Mouse (Mus musculus) forebrain, embryonic 12.5 days (tissue): ENCODE results near the gene Olig3. TPM values are rescaled to one million over a fixed set of nuclear protein-coding genes. Genes with fewer than 3 reads are reported as not detected.
"Not testable (repeated sequence)": the region's sequence is repeated elsewhere in the genome, so short reads cannot be mapped to it uniquely, and the experiment has no call there.

Experiments used
- ATAC-seq: fragments of 200-750 bp; cut with Nextera tagmentation; 2 replicates; pipeline ENCODE4 v1.8.0; 2017; ENCODE audit warnings: moderate TSS enrichment; ENCODE audit not compliant: low FRiP score
- H3K27ac ChIP-seq: fragments of 300-500 bp; sonication (generic); 2 replicates; pipeline ENCODE4 v1.5.1; 2016; ENCODE audit warnings: mild to moderate bottlenecking
- H3K27me3 ChIP-seq: fragments of 300-500 bp; sonication (generic); 2 replicates; pipeline ENCODE4 v1.6.1; 2016; ENCODE audit warnings: mild to moderate bottlenecking
- H3K36me3 ChIP-seq: fragments of 300-500 bp; sonication (generic); replicated peaks from 2 replicates; pipeline ENCODE4 v1.6.1; 2016; ENCODE audit warnings: mild to moderate bottlenecking
- H3K4me1 ChIP-seq: fragments of 300-500 bp; sonication (generic); 2 replicates; pipeline ENCODE4 v1.6.1; 2016
- H3K4me2 ChIP-seq: fragments of 300-500 bp; sonication (generic); 2 replicates; pipeline ENCODE4 v1.6.1; 2016; ENCODE audit warnings: mild to moderate bottlenecking, moderate library complexity
- H3K4me3 ChIP-seq: fragments of 300-500 bp; sonication (generic); replicated peaks from 2 replicates; pipeline ENCODE4 v1.5.1; 2016; ENCODE audit warnings: mild to moderate bottlenecking
- H3K9ac ChIP-seq: fragments of 300-500 bp; sonication (generic); 2 replicates; pipeline ENCODE4 v1.6.1; 2016; ENCODE audit warnings: mild to moderate bottlenecking
- H3K9me3 ChIP-seq: fragments of 300-500 bp; sonication (generic); 2 replicates; pipeline ENCODE4 v1.6.1; 2016
- WGBS: fragments of 180-500 bp; shearing (Covaris S2); methylation state at CpG from one replicate; pipeline ENCODE4 v1.1.7; 2016; 5-methylcytosine and 5-hydroxymethylcytosine counted together
- polyA plus RNA-seq: library from polyadenylated mRNA; unstranded; fragments of >200 nt; fragmentation: Nextera tagmentation; extraction: Ambion mirVana; gene quantifications from 2 replicates; pipeline ENCODE4 v1.2.1, GENCODE M21; 2016

Olig3 gene
- polyA plus RNA-seq, 1 experiment from 2014 or later = 34.3 TPM

DNA sequence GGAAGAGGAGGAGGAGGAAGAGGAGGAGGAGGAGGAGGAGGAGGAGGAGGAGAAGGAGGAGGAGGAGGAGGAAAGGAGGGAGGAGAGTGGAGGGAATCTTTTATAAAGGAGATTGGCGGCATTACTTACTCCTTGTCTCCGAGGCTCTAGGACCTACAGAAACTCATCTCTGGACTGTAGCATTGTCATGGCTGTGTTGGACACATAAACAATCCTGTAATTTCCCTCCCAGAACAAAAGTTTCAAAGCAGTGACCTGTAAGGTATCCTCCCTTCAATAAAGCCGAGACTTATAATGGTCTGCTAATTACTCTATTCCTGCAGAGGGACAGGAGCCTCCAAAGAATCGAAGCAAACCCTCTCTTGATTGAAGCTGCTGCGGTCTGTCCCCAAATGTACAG lies 7.0 kb downstream of the Olig3 start:
- H3K4me2 ChIP-seq = peak overlapping the region; percentile 37; the same call in 1 of the 2 replicates
- H3K27me3 ChIP-seq = peaks cover 85% of the 10 kb centered on the region
- no peak overlapping the region for H3K27ac ChIP-seq
- WGBS = 2% methylated on average over 5 of the region's 5 CpGs
- ATAC-seq = no peak
- H3K36me3 ChIP-seq = no peaks in the 10 kb centered on the region
- no peaks in the 10 kb centered on the region for H3K9me3 ChIP-seq
- no peak overlapping the region for H3K9ac ChIP-seq
- peaks cover 16% of the 10 kb centered on the region; the same call in 1 of the 2 replicates for H3K4me1 ChIP-seq
- peak overlapping the region; percentile 12; the same call in 1 of the 2 replicates for H3K4me3 ChIP-seq

GRCm38 (mm10) chr10:19369143-19369542 lies 12.8 kb downstream of the Olig3 start:
- no peak overlapping the region for H3K9ac ChIP-seq
- no peak for ATAC-seq
- peaks cover 45% of the 10 kb centered on the region for H3K27me3 ChIP-seq
- H3K4me2 ChIP-seq = no peak overlapping the region
- H3K9me3 ChIP-seq = no peaks in the 10 kb centered on the region
- 91% methylated on average over 9 of the region's 9 CpGs for WGBS
- no peaks in the 10 kb centered on the region for H3K36me3 ChIP-seq
- no peak overlapping the region for H3K4me3 ChIP-seq
- H3K4me1 ChIP-seq = peaks cover 23% of the 10 kb centered on the region
- no peak overlapping the region for H3K27ac ChIP-seq

- 74% methylated on average over 3 of the region's 3 CpGs for WGBS
- no peak for ATAC-seq
- peaks cover 36% of the 10 kb centered on the region for H3K27me3 ChIP-seq
- H3K4me3 ChIP-seq = no peak overlapping the region
- H3K36me3 ChIP-seq = no peaks in the 10 kb centered on the region
- H3K9ac ChIP-seq = no peak overlapping the region
- H3K4me2 ChIP-seq = no peak overlapping the region
- H3K4me1 ChIP-seq = peaks cover 25% of the 10 kb centered on the region
- H3K27ac ChIP-seq = no peak overlapping the region
- no peaks in the 10 kb centered on the region for H3K9me3 ChIP-seq
These were observed 13.8 kb downstream of the Olig3 start for GRCm38 (mm10) chr10:19370146-19370545.

DNA sequence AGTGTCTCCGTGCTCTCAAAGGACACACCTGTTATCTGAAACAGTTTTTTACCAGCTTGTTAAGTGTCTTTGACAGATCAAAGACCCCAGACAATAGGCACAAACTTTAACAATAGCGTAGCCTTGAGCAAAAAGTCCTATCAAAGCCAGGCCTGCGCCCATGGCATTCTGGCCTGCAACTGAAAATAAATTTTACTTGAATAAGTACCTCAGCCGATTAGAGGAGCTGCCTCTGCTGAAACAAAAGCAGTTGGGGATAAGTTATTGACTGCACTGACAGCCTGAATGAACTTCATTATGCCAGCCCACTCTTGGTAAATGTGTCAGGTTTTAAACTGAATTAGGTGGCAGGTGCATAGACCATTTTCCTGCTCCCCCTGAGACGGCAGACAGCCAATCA lies 15.9 kb downstream of the Olig3 start:
- H3K4me1 ChIP-seq = peaks cover 25% of the 10 kb centered on the region
- H3K27ac ChIP-seq = no peak overlapping the region
- no peaks in the 10 kb centered on the region for H3K9me3 ChIP-seq
- no peaks in the 10 kb centered on the region for H3K36me3 ChIP-seq
- H3K4me3 ChIP-seq = no peak overlapping the region
- ATAC-seq = no peak; the same call in 1 of the 2 replicates
- H3K9ac ChIP-seq = no peak overlapping the region
- H3K27me3 ChIP-seq = peaks cover 16% of the 10 kb centered on the region
- WGBS = 23% methylated on average over 5 of the region's 5 CpGs
- no peak overlapping the region for H3K4me2 ChIP-seq

DNA sequence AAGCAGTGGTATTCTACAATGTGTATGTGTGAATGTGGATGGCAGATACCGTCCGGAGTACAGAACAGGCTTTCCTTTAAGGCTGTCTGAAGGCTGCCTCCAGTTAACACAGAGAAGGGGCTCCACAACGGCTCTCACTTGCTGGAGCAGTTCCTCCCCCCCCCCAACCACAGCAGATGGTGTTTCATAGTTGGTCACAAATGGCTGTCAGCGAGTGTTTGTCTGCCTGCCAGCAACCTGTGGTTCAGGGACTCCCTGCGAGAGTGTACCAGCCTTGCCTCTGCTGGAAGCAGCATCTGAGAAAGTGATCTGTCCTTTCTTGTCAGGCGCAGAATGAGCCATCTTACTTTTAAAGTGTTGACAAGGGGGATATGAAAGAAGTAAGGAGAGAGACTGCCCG lies 17.5 kb downstream of the Olig3 start:
- Histone ChIP-seq H3K4me3 (no peak overlapping the region), H3K36me3 (no peaks in the 10 kb centered on the region), H3K27ac (no peak overlapping the region), H3K9me3 (peaks cover under 1% of the 10 kb centered on the region; the same call in 1 of the 2 replicates), H3K27me3 (peaks cover 14% of the 10 kb centered on the region), H3K4me1 (peaks cover 25% of the 10 kb centered on the region), H3K4me2 (no peak overlapping the region), H3K9ac (no peak overlapping the region)
- 42% methylated on average over 7 of the region's 7 CpGs for WGBS
- ATAC-seq = peak; percentile 61; the same call in 1 of the 2 replicates

DNA sequence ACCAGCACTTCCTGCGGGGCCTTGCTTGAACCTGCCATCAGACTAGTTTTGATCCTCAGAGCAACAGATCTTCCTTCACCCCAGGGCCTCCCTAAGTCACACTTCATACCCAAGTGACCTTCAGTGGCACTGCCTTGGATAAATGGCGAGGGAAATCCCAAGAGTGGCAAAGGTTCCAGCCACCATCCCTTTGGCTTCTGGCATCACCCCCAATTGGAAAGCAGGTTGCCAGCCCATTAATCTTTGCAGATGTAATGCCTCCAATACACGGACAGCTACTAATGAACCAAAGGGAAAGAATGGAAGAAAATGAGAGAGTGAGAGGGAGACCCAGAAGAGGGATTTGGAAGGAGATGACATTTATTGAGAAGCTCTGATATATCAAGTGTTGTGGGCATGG lies 18.0 kb downstream of the Olig3 start:
- Histone ChIP-seq H3K4me3 (no peak overlapping the region), H3K9me3 (peaks cover 6% of the 10 kb centered on the region; the same call in 1 of the 2 replicates), H3K27ac (no peak overlapping the region), H3K9ac (no peak overlapping the region), H3K4me1 (peaks cover 25% of the 10 kb centered on the region), H3K36me3 (no peaks in the 10 kb centered on the region), H3K27me3 (peaks cover 9% of the 10 kb centered on the region), H3K4me2 (no peak overlapping the region)
- ATAC-seq = no peak
- WGBS = 73% methylated on average over 3 of the region's 3 CpGs

GRCm38 (mm10) chr10:19375838-19376237 lies 19.5 kb downstream of the Olig3 start:
- H3K9ac ChIP-seq = no peak overlapping the region

DNA sequence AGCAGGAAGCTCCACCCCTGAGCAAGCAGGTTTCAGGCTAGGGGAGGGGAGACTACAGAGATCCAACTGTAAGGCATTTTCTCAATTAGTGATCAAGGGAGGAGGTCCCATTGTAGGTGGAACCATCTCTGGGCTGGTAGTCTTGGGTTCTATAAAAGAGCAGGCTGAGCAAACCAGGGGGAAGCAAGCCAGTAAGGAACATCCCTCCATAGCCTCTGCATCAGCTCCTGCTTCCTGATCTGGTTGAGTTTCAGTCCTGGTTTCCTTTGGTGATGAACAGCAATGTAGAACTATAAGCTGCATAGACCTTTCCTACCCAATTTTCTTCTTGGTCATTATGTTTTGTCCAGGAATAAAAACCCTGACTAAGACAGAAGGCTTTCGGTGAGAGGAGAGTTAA lies 24.6 kb downstream of the Olig3 start:
- not testable (repeated sequence) for H3K9ac ChIP-seq, H3K36me3 ChIP-seq, H3K4me1 ChIP-seq, H3K9me3 ChIP-seq, H3K27me3 ChIP-seq, H3K27ac ChIP-seq, H3K4me2 ChIP-seq, ATAC-seq, H3K4me3 ChIP-seq
- WGBS = 93% methylated on average over 1 of the region's 1 CpGs

More at GRCm38 (mm10) chr10:19375838-19376237, 19.5 kb downstream of the Olig3 start:
- no peak for ATAC-seq
- no peak overlapping the region for H3K4me3 ChIP-seq
- H3K4me2 ChIP-seq = no peak overlapping the region
- peaks cover 25% of the 10 kb centered on the region for H3K4me1 ChIP-seq
- no peaks in the 10 kb centered on the region for H3K36me3 ChIP-seq
- no peak overlapping the region for H3K27ac ChIP-seq
- 95% methylated on average over 2 of the region's 2 CpGs for WGBS
- H3K9me3 ChIP-seq = peaks cover 8% of the 10 kb centered on the region; the same call in 1 of the 2 replicates
- peaks cover 5% of the 10 kb centered on the region; the same call in 1 of the 2 replicates for H3K27me3 ChIP-seq

DNA sequence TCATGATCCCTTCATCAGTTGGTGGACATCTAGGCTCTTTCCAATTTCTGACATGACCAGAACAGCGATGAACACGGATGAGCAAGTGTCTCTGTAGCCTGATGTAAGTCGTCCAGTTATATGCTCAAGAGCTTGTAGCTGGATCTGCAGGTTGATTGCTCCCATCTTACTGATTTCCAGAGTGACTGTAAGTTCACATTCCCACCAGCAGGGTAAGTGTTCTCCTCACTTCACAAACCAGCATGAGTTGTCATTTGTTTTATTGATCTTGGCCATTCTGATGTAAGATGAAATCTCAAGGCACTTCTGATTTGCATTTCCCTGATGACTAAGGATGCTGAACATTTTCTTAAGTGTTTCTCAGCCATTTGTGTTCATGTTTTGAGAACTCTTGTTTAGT lies 27.8 kb downstream of the Olig3 start:
- H3K4me1 ChIP-seq = no peaks in the 10 kb centered on the region
- H3K4me2 ChIP-seq = no peak overlapping the region
- H3K4me3 ChIP-seq = no peak overlapping the region
- H3K36me3 ChIP-seq = no peaks in the 10 kb centered on the region
- no peak for ATAC-seq
- no peak overlapping the region for H3K27ac ChIP-seq
- H3K27me3 ChIP-seq = no peaks in the 10 kb centered on the region
- 0 out of 2 replicates have a peak, but pooled peaks cover 4% of the 10 kb centered on the region for H3K9me3 ChIP-seq
- H3K9ac ChIP-seq = no peak overlapping the region
- 88% methylated on average over 3 of the region's 3 CpGs for WGBS

- H3K4me1 ChIP-seq = peaks cover 8% of the 10 kb centered on the region
- no peaks in the 10 kb centered on the region for H3K9me3 ChIP-seq
- H3K27ac ChIP-seq = no peak overlapping the region
- ATAC-seq = no peak
- H3K9ac ChIP-seq = no peak overlapping the region
- WGBS = 79% methylated on average over 4 of the region's 4 CpGs
- H3K36me3 ChIP-seq = no peaks in the 10 kb centered on the region
- no peak overlapping the region for H3K4me3 ChIP-seq
- no peak overlapping the region for H3K4me2 ChIP-seq
- H3K27me3 ChIP-seq = no peaks in the 10 kb centered on the region; the same call in 1 of the 2 replicates
These were observed 35.5 kb downstream of the Olig3 start for GRCm38 (mm10) chr10:19391819-19392218.

- H3K4me2 ChIP-seq = peak overlapping the region; percentile 34
- H3K27me3 ChIP-seq = no peaks in the 10 kb centered on the region; the same call in 1 of the 2 replicates
- no peak overlapping the region for H3K4me3 ChIP-seq
- H3K27ac ChIP-seq = peak overlapping the region; percentile 64
- H3K36me3 ChIP-seq = no peaks in the 10 kb centered on the region
- H3K9ac ChIP-seq = no peak overlapping the region
- 14% methylated on average over 9 of the region's 9 CpGs for WGBS
- ATAC-seq = peak; percentile 94
- H3K9me3 ChIP-seq = no peaks in the 10 kb centered on the region
- H3K4me1 ChIP-seq = peaks cover 20% of the 10 kb centered on the region
These were observed 40.3 kb downstream of the Olig3 start for GRCm38 (mm10) chr10:19396485-19397137.

DNA sequence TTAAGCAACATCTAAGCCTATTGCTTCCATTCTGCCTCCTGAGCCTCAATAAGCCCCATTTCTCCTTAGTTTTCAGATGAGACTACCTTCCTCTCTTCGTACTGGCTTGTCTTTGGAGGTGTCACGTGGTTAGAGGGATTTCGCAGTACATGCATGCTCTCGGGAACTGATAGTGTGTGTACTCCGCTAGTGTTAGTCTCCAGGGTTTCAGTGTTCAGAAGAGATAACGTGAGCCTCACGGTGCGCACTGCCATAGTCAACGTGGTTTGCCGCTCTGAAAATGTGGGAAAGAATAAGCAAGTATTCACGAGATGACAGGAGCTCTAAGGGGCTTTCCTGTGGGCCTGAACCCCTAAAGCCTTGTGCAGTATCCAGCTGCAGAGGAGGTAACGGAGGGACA lies 41.1 kb downstream of the Olig3 start:
- Histone ChIP-seq H3K4me3 (no peak overlapping the region), H3K9me3 (no peaks in the 10 kb centered on the region), H3K27ac (no peak overlapping the region), H3K4me2 (0 out of 2 replicates have a peak overlapping the region, but pooled peaks have one; percentile 34), H3K36me3 (no peaks in the 10 kb centered on the region), H3K4me1 (peaks cover 20% of the 10 kb centered on the region), H3K9ac (no peak overlapping the region), H3K27me3 (no peaks in the 10 kb centered on the region; the same call in 1 of the 2 replicates)
- no peak for ATAC-seq
- 75% methylated on average over 12 of the region's 12 CpGs for WGBS

GRCm38 (mm10) chr10:19401136-19401535 lies 44.8 kb downstream of the Olig3 start:
- ATAC-seq = 0 out of 2 replicates have a peak, but pooled peaks have one; percentile 28
- Histone ChIP-seq H3K36me3 (no peaks in the 10 kb centered on the region), H3K4me1 (peaks cover 19% of the 10 kb centered on the region), H3K4me3 (no peak overlapping the region), H3K9me3 (no peaks in the 10 kb centered on the region), H3K4me2 (no peak overlapping the region), H3K27ac (no peak overlapping the region), H3K27me3 (no peaks in the 10 kb centered on the region), H3K9ac (no peak overlapping the region)
- 59% methylated on average over 5 of the region's 5 CpGs for WGBS
